Mouse (Mus musculus): Measurements from ENCODE around the gene H2-M10.2. TPM values are rescaled to one million over a fixed set of nuclear protein-coding genes. Genes with fewer than 3 reads are reported as not detected.

Gene H2-M10.2
- polyA plus RNA-seq (2015; fragmentation: Illumina TruSeq; extraction: RNeasy Lipid Tissue Mini Kit (QIAGEN cat#74804); ENCODE audit: insufficient read depth, low read depth, low replicate concordance) = not detected

GRCm38 (mm10) chr17:36286390-36286789, at the start of gene H2-M10.2:
Gene H2-M10.2, minus strand, starts transcription at chr17:36286490.

DNA sequence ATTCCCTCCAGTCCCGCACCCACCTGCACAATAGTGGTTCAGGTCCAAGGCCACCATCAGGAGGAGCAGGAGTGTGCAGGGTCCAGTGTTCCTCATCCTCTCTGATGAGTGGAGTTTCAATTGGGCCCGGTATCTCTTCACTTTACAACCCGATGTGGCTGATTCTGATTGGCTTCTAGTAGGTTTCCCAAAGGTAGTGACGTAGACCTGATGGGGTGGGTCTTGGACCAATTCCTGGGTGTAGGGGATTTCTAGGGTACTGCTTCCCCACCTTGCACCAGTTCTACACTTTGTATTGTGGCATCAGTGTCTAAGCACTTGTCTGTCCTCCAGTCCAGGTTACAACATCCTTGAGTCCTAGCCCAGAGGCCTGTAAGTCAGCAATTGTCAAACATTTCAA, 39.8 kb upstream of the H2-M10.2 start, which contains the start of gene H2-M10.1:
Gene H2-M10.1 (minus strand): TSS at position 101 of the 400 bp plus-strand sequence.

GRCm38 (mm10) chr17:36271586-36272256, 14.6 kb downstream of the H2-M10.2 start, which contains the start of gene Trim39:
Gene Trim39, minus strand, starts transcription at chr17:36272247.

DNA sequence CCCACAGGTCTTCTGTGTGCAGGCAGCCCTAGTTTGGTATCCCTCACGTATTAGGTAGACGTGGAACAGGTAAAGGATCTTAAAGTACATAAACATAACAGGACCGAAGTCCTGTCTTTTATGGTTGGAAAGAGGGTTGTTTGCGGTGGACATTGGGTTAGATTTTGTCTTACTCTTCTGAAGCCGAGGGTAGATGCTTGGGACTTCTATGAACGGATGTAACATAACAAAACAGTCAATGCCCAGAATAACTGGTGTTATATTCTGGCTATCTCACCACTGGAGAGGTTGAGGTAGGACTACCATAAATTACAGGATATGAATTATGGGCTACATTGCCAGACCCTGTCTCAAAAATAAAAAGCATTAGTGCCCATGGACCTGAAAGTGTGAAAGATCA, 28.3 kb downstream of the H2-M10.2 start, which contains the start of gene Rpp21:
Gene Rpp21 (minus strand): TSS at position 101 of the 400 bp plus-strand sequence.

Other genes starting within 250 kb of the H2-M10.2 start
- 16.3 TPM for gene H2-T22, start 243.7 kb downstream of the H2-M10.2 start, polyA plus RNA-seq (2015; fragmentation: Illumina TruSeq; extraction: RNeasy Lipid Tissue Mini Kit (QIAGEN cat#74804); ENCODE audit: insufficient read depth, low read depth, low replicate concordance)
- not detected for gene Gm6034, start 243.5 kb downstream of the H2-M10.2 start, polyA plus RNA-seq (2015; fragmentation: Illumina TruSeq; extraction: RNeasy Lipid Tissue Mini Kit (QIAGEN cat#74804); ENCODE audit: insufficient read depth, low read depth, low replicate concordance)
- not detected for gene Gm11127, start 228.1 kb downstream of the H2-M10.2 start, polyA plus RNA-seq (2015; fragmentation: Illumina TruSeq; extraction: RNeasy Lipid Tissue Mini Kit (QIAGEN cat#74804); ENCODE audit: insufficient read depth, low read depth, low replicate concordance)
- not detected for gene Gm19684, start 164.8 kb downstream of the H2-M10.2 start, polyA plus RNA-seq (2015; fragmentation: Illumina TruSeq; extraction: RNeasy Lipid Tissue Mini Kit (QIAGEN cat#74804); ENCODE audit: insufficient read depth, low read depth, low replicate concordance)
- not detected for gene Gm7030, start 157.1 kb downstream of the H2-M10.2 start, polyA plus RNA-seq (2015; fragmentation: Illumina TruSeq; extraction: RNeasy Lipid Tissue Mini Kit (QIAGEN cat#74804); ENCODE audit: insufficient read depth, low read depth, low replicate concordance)
- gene Gm8909, start 118.0 kb downstream of the H2-M10.2 start, polyA plus RNA-seq (2015; fragmentation: Illumina TruSeq; extraction: RNeasy Lipid Tissue Mini Kit (QIAGEN cat#74804); ENCODE audit: insufficient read depth, low read depth, low replicate concordance) = not detected
- not detected for gene H2-T3, start 96.2 kb downstream of the H2-M10.2 start, polyA plus RNA-seq (2015; fragmentation: Illumina TruSeq; extraction: RNeasy Lipid Tissue Mini Kit (QIAGEN cat#74804); ENCODE audit: insufficient read depth, low read depth, low replicate concordance)
- 31.5 TPM for gene Rpp21, start 28.4 kb downstream of the H2-M10.2 start, polyA plus RNA-seq (2015; fragmentation: Illumina TruSeq; extraction: RNeasy Lipid Tissue Mini Kit (QIAGEN cat#74804); ENCODE audit: insufficient read depth, low read depth, low replicate concordance)
- gene Trim39, start 14.2 kb downstream of the H2-M10.2 start, polyA plus RNA-seq (2015; fragmentation: Illumina TruSeq; extraction: RNeasy Lipid Tissue Mini Kit (QIAGEN cat#74804); ENCODE audit: insufficient read depth, low read depth, low replicate concordance) = 16.5 TPM
- not detected for gene H2-M10.1, start 39.7 kb upstream of the H2-M10.2 start, polyA plus RNA-seq (2015; fragmentation: Illumina TruSeq; extraction: RNeasy Lipid Tissue Mini Kit (QIAGEN cat#74804); ENCODE audit: insufficient read depth, low read depth, low replicate concordance)
- not detected for gene H2-M10.3, start 81.9 kb upstream of the H2-M10.2 start, polyA plus RNA-seq (2015; fragmentation: Illumina TruSeq; extraction: RNeasy Lipid Tissue Mini Kit (QIAGEN cat#74804); ENCODE audit: insufficient read depth, low read depth, low replicate concordance)
- gene H2-M10.4, start 175.8 kb upstream of the H2-M10.2 start, polyA plus RNA-seq (2015; fragmentation: Illumina TruSeq; extraction: RNeasy Lipid Tissue Mini Kit (QIAGEN cat#74804); ENCODE audit: insufficient read depth, low read depth, low replicate concordance) = not detected